In the genomic region with DNA sequence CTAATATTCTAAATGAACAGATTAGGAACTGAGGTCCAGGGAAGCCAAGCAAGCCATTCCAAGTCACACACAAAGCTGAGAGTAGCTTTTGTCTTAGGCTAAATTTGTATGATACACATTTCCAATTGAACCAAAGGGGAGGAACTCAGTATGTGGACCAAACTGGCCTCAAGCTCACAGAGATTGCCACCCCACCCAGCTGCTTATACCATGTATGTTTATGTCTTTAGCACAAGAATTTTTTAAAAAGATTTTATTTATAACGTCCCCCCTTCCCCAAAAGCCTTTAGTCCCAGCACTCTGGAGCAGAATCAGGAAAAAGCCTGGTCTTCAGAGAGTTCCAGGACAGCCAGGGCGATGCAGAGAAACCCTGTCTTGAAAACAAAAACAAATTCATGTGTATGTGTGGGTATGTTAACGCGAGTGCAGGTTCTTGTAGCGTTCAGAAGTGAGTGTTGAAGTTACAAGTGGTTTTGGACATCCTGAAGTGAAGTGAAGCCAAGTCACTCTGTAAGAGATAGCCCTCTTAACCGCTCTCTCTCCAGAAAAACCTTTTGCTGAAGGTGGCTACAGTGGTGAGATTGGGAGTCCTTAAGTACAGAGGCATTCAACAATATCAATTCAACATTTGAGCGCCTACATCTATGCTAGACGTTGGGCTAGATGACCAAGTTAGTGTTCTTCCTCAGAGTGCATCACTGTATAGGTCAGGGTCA, we compare ENCODE assay signal across 8 mouse cellular contexts. TPM values are rescaled to one million over a fixed set of nuclear protein-coding genes. Genes with fewer than 3 reads are reported as not detected.
DNase-seq lines count a peak whose midpoint lies in the region; ATAC-seq lines count a peak whose summit lies in the region.

No protein-coding gene starts in this region.

- no peaks in the 10 kb centered on the region for H3K9me3 ChIP-seq in kidney, embryonic 15.5 days (replicated peaks)
- no peaks in the 10 kb centered on the region for H3K9me3 ChIP-seq in hindbrain, embryonic 16.5 days (ENCODE audit: control insufficient read depth, low read length)
- H3K9me3 ChIP-seq in midbrain, embryonic 14.5 days (ENCODE audit: control insufficient read depth, low read length): no peaks in the 10 kb centered on the region

- WGBS in kidney, embryonic 15.5 days: 45% methylated on average over 8 of the region's 8 CpGs
- WGBS in hindbrain, embryonic 16.5 days: 34% methylated on average over 8 of the region's 8 CpGs
- WGBS in midbrain, embryonic 14.5 days: 41% methylated on average over 8 of the region's 8 CpGs

- no peaks in the 10 kb centered on the region for H3K27me3 ChIP-seq in kidney, embryonic 15.5 days
- no peaks in the 10 kb centered on the region for H3K27me3 ChIP-seq in hindbrain, embryonic 16.5 days (replicated peaks; ENCODE audit: control insufficient read depth, insufficient read depth, low read length)
- H3K27me3 ChIP-seq in midbrain, embryonic 14.5 days (ENCODE audit: control insufficient read depth, insufficient read depth, low read length): no peaks in the 10 kb centered on the region

- DNase-seq in kidney, adult 11 months: no peak
- no peak for DNase-seq in midbrain, embryonic 14.5 days
- DNase-seq in thymus, postnatal 36 days: no peak
- no peak for DNase-seq in cerebellum, postnatal 36 days
- DNase-seq in gastrocnemius, postnatal 36 days: no peak

- H3K36me3 ChIP-seq in kidney, embryonic 15.5 days: no peaks in the 10 kb centered on the region
- H3K36me3 ChIP-seq in hindbrain, embryonic 16.5 days (ENCODE audit: control insufficient read depth, insufficient read depth, low read length): no peaks in the 10 kb centered on the region
- H3K36me3 ChIP-seq in midbrain, embryonic 14.5 days (ENCODE audit: control insufficient read depth, insufficient read depth, low read length): no peaks in the 10 kb centered on the region

- no peak for ATAC-seq in kidney, embryonic 15.5 days (replicated peaks; ENCODE audit: low FRiP score)
- ATAC-seq in common myeloid progenitor, adult 5-6 weeks (replicated peaks; ENCODE audit: low read depth, poor library complexity, severe bottlenecking): 0 out of 2 replicates have a peak, but pooled peaks have one; percentile 2
- no peak for ATAC-seq in hindbrain, embryonic 16.5 days
- no peak; the same call in 1 of the 2 replicates for ATAC-seq in midbrain, embryonic 14.5 days (ENCODE audit: low FRiP score, low TSS enrichment)

- intact Hi-C loops in gastrocnemius, postnatal 36 days (cut with DNase I): no loop called here

- H3K4me2 ChIP-seq in kidney, embryonic 15.5 days: peak overlapping the region; percentile 80
- H3K4me2 ChIP-seq in hindbrain, embryonic 16.5 days (ENCODE audit: low read length): peak overlapping the region; percentile 82
- H3K4me2 ChIP-seq in midbrain, embryonic 14.5 days (ENCODE audit: low read length): peak overlapping the region; percentile 65

- H3K27ac ChIP-seq in kidney, embryonic 15.5 days: peak overlapping the region; percentile 97; the same call in 1 of the 2 replicates
- H3K27ac ChIP-seq in hindbrain, embryonic 16.5 days (ENCODE audit: low read depth, low read length): peak overlapping the region; percentile 98
- peak overlapping the region; percentile 97 for H3K27ac ChIP-seq in midbrain, embryonic 14.5 days (replicated peaks; ENCODE audit: low read depth, low read length)

- H3K4me3 ChIP-seq in kidney, embryonic 15.5 days (replicated peaks): peak overlapping the region; percentile 78
- H3K4me3 ChIP-seq in hindbrain, embryonic 16.5 days (ENCODE audit: low read length): peak overlapping the region; percentile 90
- peak overlapping the region; percentile 80 for H3K4me3 ChIP-seq in midbrain, embryonic 14.5 days (replicated peaks; ENCODE audit: low read depth, low read length)

- peaks cover 18% of the 10 kb centered on the region for H3K4me1 ChIP-seq in kidney, embryonic 15.5 days
- H3K4me1 ChIP-seq in hindbrain, embryonic 16.5 days (ENCODE audit: control insufficient read depth, insufficient read depth, low read depth, low read length): peaks cover 7% of the 10 kb centered on the region
- H3K4me1 ChIP-seq in midbrain, embryonic 14.5 days (ENCODE audit: control insufficient read depth, insufficient read depth, low read length): peaks cover 16% of the 10 kb centered on the region

- peak overlapping the region; percentile 87 for H3K9ac ChIP-seq in kidney, embryonic 15.5 days
- peak overlapping the region; percentile 99 for H3K9ac ChIP-seq in hindbrain, embryonic 16.5 days (ENCODE audit: low read depth, low read length)
- peak overlapping the region; percentile 95 for H3K9ac ChIP-seq in midbrain, embryonic 14.5 days (replicated peaks; ENCODE audit: low read length)

RNA-seq across cellular contexts. Expression of a gene that starts 0.9 kb away (rescaled TPM):
- 20.6 and 21.0 TPM in 2 replicates for polyA plus RNA-seq in kidney, embryonic 15.5 days (2015; fragmentation: Nextera tagmentation; extraction: Ambion mirVana)
- total RNA-seq in common myeloid progenitor, adult 5-6 weeks (2017): 80.8 and 106 TPM in 2 replicates
- 39.4 and 39.8 TPM in 2 replicates for polyA plus RNA-seq in hindbrain, embryonic 16.5 days (2015; fragmentation: Nextera tagmentation; extraction: Ambion mirVana)
- polyA plus RNA-seq in midbrain, embryonic 14.5 days (2014; fragmentation: Nextera tagmentation; extraction: Ambion mirVana): 48.3 and 64.1 TPM in 2 replicates
- total RNA-seq in gastrocnemius, postnatal 36 days (2021): 10 to 100 TPM; 27.7 to 32.1 TPM
